In genomic region chr3:66978457-66979381, GRCm38 (mm10) we compare ENCODE assay signal across 8 mouse cellular contexts. TPM values are rescaled to one million over a fixed set of nuclear protein-coding genes. Genes with fewer than 3 reads are reported as not detected.
DNase-seq lines count a peak whose midpoint lies in the region; ATAC-seq lines count a peak whose summit lies in the region.

No protein-coding gene starts in this region.

- H3K27ac ChIP-seq in embryonic facial prominence, embryonic 12.5 days = peak overlapping the region; percentile 64
- peak overlapping the region; percentile 71 for H3K27ac ChIP-seq in midbrain, embryonic 12.5 days (replicated peaks)

- H3K9me3 ChIP-seq in embryonic facial prominence, embryonic 12.5 days = no peaks in the 10 kb centered on the region
- H3K9me3 ChIP-seq in midbrain, embryonic 12.5 days = no peaks in the 10 kb centered on the region

- peaks cover 23% of the 10 kb centered on the region for H3K4me1 ChIP-seq in embryonic facial prominence, embryonic 12.5 days
- peaks cover 27% of the 10 kb centered on the region for H3K4me1 ChIP-seq in midbrain, embryonic 12.5 days

- peaks cover 47% of the 10 kb centered on the region for H3K27me3 ChIP-seq in embryonic facial prominence, embryonic 12.5 days
- peaks cover 70% of the 10 kb centered on the region for H3K27me3 ChIP-seq in midbrain, embryonic 12.5 days

- peak overlapping the region; percentile 76 for H3K9ac ChIP-seq in embryonic facial prominence, embryonic 12.5 days
- H3K9ac ChIP-seq in midbrain, embryonic 12.5 days (replicated peaks) = peak overlapping the region; percentile 79

- intact Hi-C loops in heart, postnatal 10 days (cut with DNase I) = loop anchor here (5.0 kb wide), 2 partner anchors 289 to 364 kb away; no protein-coding TSS in a partner anchor

- H3K4me2 ChIP-seq in embryonic facial prominence, embryonic 12.5 days (replicated peaks) = peak overlapping the region; percentile 66
- peak overlapping the region; percentile 58 for H3K4me2 ChIP-seq in midbrain, embryonic 12.5 days (replicated peaks)

- ATAC-seq in embryonic facial prominence, embryonic 12.5 days (ENCODE audit: insufficient number of reproducible peaks, insufficient read depth, low FRiP score, low TSS enrichment) = no peak
- ATAC-seq in midbrain, embryonic 12.5 days (ENCODE audit: low FRiP score, low read depth) = no peak

- WGBS in embryonic facial prominence, embryonic 12.5 days = 2% methylated on average over 45 of the region's 45 CpGs
- WGBS in midbrain, embryonic 12.5 days = 1% methylated on average over 45 of the region's 45 CpGs

- peak overlapping the region; percentile 54 for H3K4me3 ChIP-seq in embryonic facial prominence, embryonic 12.5 days
- peak overlapping the region; percentile 56 for H3K4me3 ChIP-seq in midbrain, embryonic 12.5 days

- peak; percentile 25 for DNase-seq in right cerebral cortex, postnatal 4 days
- no peak for DNase-seq in right cerebral cortex, postnatal 14 days
- DNase-seq in heart, postnatal 10 days = peak; percentile 36 to 48
- DNase-seq in right cerebral cortex, adult 18-20 months = no peak
- DNase-seq in thymus, postnatal 25 days = no peak
- no peak for DNase-seq in frontal cortex, postnatal 14 days (ENCODE audit: low spot score in 2 of 2)

- H3K36me3 ChIP-seq in embryonic facial prominence, embryonic 12.5 days = no peaks in the 10 kb centered on the region
- H3K36me3 ChIP-seq in midbrain, embryonic 12.5 days = no peaks in the 10 kb centered on the region

RNA-seq across cellular contexts. Expression of gene Rsrc1, which starts 2.5 kb away (rescaled TPM):
- polyA plus RNA-seq in embryonic facial prominence, embryonic 12.5 days (2016; fragmentation: Nextera tagmentation; extraction: Ambion mirVana) = 47.3 and 48.2 TPM in 2 replicates
- total RNA-seq in heart, postnatal 10 days (2021) = 10 to 100 TPM; 19.3 to 20.4 TPM
- 54.1 and 57.9 TPM in 2 replicates for polyA plus RNA-seq in midbrain, embryonic 12.5 days (2016; fragmentation: Nextera tagmentation; extraction: Ambion mirVana)

RNA-seq across cellular contexts. Expression of gene Shox2, which starts 2.9 kb away (rescaled TPM):
- polyA plus RNA-seq in embryonic facial prominence, embryonic 12.5 days (2016; fragmentation: Nextera tagmentation; extraction: Ambion mirVana) = 31.6 and 38.4 TPM in 2 replicates
- total RNA-seq in heart, postnatal 10 days (2021) = 1 to 10 TPM in 1 of 2 experiments, under 1 TPM in 1; 0.79 to 1.6 TPM
- polyA plus RNA-seq in midbrain, embryonic 12.5 days (2016; fragmentation: Nextera tagmentation; extraction: Ambion mirVana) = 97.5 and 111 TPM in 2 replicates

Comparison
In these comparisons a context has a peak if more than half of its experiments do, and no peak if none do; other contexts are left out.
1. DNase-seq: peak in right cerebral cortex, postnatal 4 days (single experiment) and heart, postnatal 10 days (2 of 2); none in right cerebral cortex, postnatal 14 days (single experiment), right cerebral cortex, adult 18-20 months (single experiment), thymus, postnatal 25 days (single experiment) and frontal cortex, postnatal 14 days (0 of 2).